In the genomic region with DNA sequence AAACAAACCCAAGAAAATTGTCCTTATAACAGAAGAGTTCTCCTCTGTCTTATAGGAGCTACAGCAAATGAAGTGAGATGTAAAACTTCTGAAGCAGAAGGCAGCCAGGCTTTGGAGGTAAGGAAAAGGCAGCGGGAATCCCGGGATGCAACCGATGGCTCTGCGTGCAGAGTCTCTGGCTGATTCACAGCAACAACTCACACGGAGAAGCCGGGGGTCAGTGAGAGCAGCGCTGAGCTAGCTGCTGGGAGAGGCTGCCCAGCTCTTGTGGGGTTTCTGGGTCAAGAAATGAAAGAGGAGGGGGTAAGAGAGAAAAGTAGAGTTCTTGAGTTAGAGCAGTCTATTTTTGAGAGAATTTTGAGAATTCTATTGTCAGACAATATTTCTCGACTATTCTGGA, we compare ENCODE assay signal across 19 mouse cellular contexts.
DNase-seq lines count a peak whose midpoint lies in the region; ATAC-seq and TF ChIP-seq lines count a peak whose summit lies in the region.
"Had no signal": no experiment of that assay in that cellular context is flagged by ENCODE, and none has a peak within 500 bp of the region (broad histone marks: within the 10 kb centered on the region; RNA-seq: fewer than 3 reads in every experiment).

No protein-coding gene starts in this region.

- WGBS in lung, embryonic 14.5 days = 39% methylated on average over 8 of the region's 8 CpGs

- no peak overlapping the region for H3K9ac ChIP-seq in lung, embryonic 14.5 days
- H3K9ac ChIP-seq: embryonic facial prominence, embryonic 12.5 days; hindbrain, embryonic 15.5 days; neural tube, embryonic 12.5 days had no signal

- ATAC-seq in frontal cortex, adult (ENCODE audit: low TSS enrichment) = peak; percentile 75
- ATAC-seq in lung, embryonic 14.5 days (ENCODE audit: insufficient read depth) = no peak

- peak; percentile 20 for DNase-seq in adrenal gland, postnatal 14 days
- no peak for DNase-seq in adrenal gland, postnatal 10 days
- no peak for DNase-seq in frontal cortex, adult 2 months (ENCODE audit: extremely low spot score in 1 of 2, low spot score in 1 of 2)
- DNase-seq in lung, embryonic 14.5 days = peak; percentile 43
- DNase-seq in lung, postnatal 25 days (ENCODE audit: low spot score) = no peak
- peak; percentile 46 for DNase-seq in retina, postnatal 1 day
- no peak for DNase-seq in cerebellum, postnatal 4 days (ENCODE audit: low spot score in 2 of 2)
- DNase-seq: cerebellum, adult 9-11 months; gastrocnemius, postnatal 25 days; heart, postnatal 14 days; layer of hippocampus, postnatal 36 days; lung, adult 2 months; thymus, postnatal 25 days had no signal

- H3K27ac ChIP-seq in lung, embryonic 14.5 days (ENCODE audit: low read depth) = no peak overlapping the region
- H3K27ac ChIP-seq: embryonic facial prominence, embryonic 12.5 days; hindbrain, embryonic 15.5 days; macrophage; neural tube, embryonic 12.5 days; stomach, postnatal 0 days had no signal

- no peaks in the 10 kb centered on the region for H3K4me1 ChIP-seq in lung, embryonic 14.5 days (ENCODE audit: insufficient read depth)
- H3K4me1 ChIP-seq: embryonic facial prominence, embryonic 12.5 days; hindbrain, embryonic 15.5 days; neural tube, embryonic 12.5 days had no signal

- H3K4me3 ChIP-seq in lung, embryonic 14.5 days (ENCODE audit: low read depth, low read length) = no peak overlapping the region
- H3K4me3 ChIP-seq: embryonic facial prominence, embryonic 12.5 days; hindbrain, embryonic 15.5 days; neural tube, embryonic 12.5 days had no signal

- TF ChIP-seq CTCF in lung, embryonic 14.5 days (IDR thresholded peaks at IDR 0.05; ENCODE audit: low read depth) = no peak

- no peaks in the 10 kb centered on the region for H3K36me3 ChIP-seq in lung, embryonic 14.5 days (ENCODE audit: insufficient read depth)
- H3K36me3 ChIP-seq: embryonic facial prominence, embryonic 12.5 days had no signal

- no peak overlapping the region for H3K4me2 ChIP-seq in lung, embryonic 14.5 days
- H3K4me2 ChIP-seq: embryonic facial prominence, embryonic 12.5 days; hindbrain, embryonic 15.5 days; neural tube, embryonic 12.5 days had no signal

- no peaks in the 10 kb centered on the region for H3K27me3 ChIP-seq in lung, embryonic 14.5 days (ENCODE audit: insufficient read depth, low read length)
- H3K27me3 ChIP-seq: embryonic facial prominence, embryonic 12.5 days; hindbrain, embryonic 15.5 days; neural tube, embryonic 12.5 days had no signal

- H3K9me3 ChIP-seq in lung, embryonic 14.5 days (ENCODE audit: low read depth, low read length) = no peaks in the 10 kb centered on the region
- H3K9me3 ChIP-seq: embryonic facial prominence, embryonic 12.5 days; hindbrain, embryonic 15.5 days; neural tube, embryonic 12.5 days had no signal

Comparison
In these comparisons a context has a peak if more than half of its experiments do, and no peak if none do; other contexts are left out.
1. DNase-seq: peak in adrenal gland, postnatal 14 days (single experiment), lung, embryonic 14.5 days (single experiment) and retina, postnatal 1 day (single experiment); none in adrenal gland, postnatal 10 days (single experiment), frontal cortex, adult 2 months (0 of 2), lung, postnatal 25 days (single experiment) and cerebellum, postnatal 4 days (0 of 2).